Mouse (Mus musculus) thymus, postnatal 4 days (tissue): ENCODE measurements around the gene Ky.

Experiments
- DNase-seq: peaks from one replicate; pipeline ENCODE4 v3.0.0; 2021

Ky gene

DNA sequence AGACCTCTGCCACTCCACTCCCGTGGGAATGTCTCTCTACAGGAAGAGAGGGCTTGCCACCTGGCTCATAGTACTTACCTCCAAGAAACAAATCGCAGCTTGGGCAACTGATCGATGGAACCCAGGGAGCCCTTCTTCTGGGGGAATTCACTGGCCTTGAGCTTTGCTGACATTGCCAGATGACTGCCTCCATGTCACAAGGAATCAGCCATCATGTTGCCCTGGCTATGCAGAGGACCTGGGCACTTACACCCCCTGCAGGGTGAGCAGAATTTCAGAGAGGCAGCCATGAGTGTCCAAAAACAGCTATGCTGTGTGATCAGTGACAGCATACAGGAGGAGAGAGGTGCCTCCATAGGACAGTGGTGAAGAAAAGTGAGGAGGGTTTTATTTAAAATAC lies 48.2 kb downstream of the Ky start:
- DNase-seq = no peak

DNA sequence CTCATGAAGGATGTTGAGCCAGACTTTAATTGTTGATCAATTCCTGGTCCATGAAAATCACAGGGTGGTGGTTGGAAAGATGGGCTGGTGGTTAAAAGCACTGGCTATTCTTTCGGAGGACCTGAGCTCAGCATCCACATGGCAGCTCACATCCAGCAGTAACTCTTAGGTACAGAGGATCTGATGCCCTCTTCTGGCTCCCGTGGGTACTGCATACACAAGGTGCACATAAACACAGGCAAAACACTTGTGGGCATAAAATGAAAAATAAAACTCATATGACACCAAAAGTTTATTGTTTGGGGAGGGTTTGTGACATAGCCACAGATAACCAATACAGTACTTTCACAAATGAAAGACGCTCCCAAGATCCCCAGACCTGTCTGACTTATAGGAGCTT lies 52.9 kb downstream of the Ky start:
- no peak for DNase-seq

DNA sequence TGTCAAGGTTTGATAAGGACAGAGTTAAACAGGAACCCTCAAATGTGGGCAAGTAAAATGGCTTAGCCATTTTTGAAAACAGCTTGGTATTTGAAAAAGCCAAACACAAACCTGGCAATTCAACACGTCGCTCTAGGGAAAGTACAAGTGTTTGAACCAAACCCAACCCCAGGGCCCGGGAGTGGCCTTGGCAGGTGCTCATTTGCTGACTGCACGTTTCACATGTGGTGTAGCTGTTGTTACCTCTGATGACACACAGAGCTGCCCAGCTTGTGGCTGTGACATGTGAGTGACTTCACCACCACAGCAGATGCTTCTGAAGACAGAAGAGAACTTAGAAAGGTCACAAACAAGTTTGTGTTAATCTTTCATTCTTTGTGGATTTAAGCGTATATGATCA lies 67.3 kb downstream of the Ky start:
- no peak for DNase-seq

DNA sequence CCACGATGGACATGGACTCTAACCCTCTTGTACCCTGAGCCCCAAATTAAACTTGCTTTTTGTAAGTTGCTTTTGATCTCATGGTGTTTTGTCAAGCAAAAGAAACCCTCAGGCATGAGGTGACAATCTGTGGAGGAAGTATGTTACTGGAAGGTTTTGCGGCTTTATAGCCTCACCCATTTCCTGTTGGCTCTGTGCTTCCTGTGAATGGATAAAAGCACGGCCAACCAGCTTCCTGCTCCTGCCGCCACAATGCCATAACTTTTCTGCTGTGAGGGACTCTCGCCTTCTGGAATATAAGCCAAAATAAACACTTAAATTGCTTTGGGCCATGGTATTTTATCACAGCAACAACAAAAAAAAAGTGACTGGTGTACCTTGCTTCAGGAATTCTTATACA lies 71.9 kb downstream of the Ky start:
- DNase-seq = no peak

DNA sequence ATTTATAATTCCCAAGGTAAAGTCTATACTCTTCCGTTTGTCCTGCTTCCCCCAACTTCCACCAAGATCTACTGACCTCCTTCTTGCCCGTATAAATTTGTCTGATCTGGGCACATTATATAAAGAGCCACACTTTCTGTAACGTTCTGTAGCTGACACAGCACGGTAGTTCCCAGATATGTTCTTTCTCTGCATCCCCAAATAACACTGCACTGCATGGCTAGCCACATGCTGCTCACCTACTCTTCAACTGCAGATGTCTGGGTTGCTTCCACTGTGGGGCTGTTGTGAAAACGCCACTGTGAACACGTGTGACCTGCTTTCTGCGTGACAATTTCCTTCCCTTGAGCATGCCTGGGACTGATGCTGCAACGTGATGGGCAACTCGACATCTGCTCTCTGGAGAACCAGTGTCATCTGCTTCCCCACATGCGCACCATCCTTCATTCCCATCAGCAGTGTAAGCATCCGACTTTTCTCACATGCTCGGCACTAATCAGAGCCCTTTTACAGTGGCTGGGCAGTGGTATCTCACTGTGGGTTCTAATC lies 76.4 kb downstream of the Ky start:
- no peak for DNase-seq

DNA sequence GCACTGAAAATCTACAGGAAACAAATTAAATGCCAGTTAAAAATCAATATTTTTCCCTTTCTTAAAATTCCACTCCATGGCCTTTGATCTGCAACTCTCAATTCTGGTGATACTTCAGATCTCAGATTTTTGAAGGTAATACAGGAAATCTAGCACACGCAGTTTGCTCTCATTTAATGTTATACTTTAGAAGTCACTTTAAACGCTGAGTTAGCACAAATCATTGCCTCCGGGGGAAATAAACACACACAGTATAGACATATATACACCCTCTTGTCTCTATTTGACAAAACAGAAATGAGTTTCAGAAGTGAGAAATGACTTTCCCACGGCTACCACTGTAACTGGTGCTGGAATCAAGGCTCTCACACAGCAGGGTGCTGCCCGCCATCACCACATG lies 81.8 kb downstream of the Ky start:
- DNase-seq = no peak

DNA sequence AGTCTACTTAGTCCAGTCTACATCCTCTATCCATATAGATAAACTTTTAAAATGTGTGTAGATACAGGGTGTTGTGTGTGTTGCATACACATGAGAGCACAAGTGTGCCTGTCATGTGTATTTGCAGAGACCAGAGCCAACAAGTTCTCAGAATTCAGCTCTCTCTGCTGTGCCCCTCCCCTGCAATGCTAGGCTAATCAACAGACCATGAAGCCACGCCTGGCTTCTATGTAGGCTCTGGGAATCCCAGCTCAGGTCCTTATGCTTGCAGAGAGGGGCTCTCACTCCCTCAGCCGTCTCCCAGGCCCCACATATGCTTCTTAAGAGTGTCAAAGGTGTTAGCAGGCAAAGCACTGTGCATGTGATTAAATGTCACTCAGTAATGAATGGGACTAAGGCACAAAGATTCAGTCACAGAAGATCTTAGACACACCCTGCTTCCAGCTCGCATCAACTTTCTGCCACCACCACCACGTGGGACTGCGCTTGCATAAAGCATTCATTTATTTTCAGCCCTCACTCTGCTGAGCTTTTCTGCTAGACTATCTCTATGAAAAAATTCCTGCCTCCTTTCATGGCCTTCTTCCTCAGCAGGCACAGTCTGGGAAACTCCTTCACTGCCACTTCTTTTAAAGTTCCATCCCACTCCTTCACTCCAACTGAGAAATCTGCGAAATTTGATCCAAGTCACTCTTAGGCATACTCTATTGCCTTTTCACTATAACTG lies 89.3 kb downstream of the Ky start:
- no peak for DNase-seq
